Mouse (Mus musculus) small intestine, adult 2 months (tissue): ENCODE results near the gene Nek5. TPM values are rescaled to one million over a fixed set of nuclear protein-coding genes. Genes with fewer than 3 reads are reported as not detected.
A peak's percentile ranks its signal among the peaks of the same experiment; 100 is the strongest.

ENCODE experiments used
- H3K27ac ChIP-seq: fragments of 200-500 bp; 2 replicates; pipeline ENCODE4 v1.5.1; 2012; ENCODE audit warnings: low read depth, low read length, control low read depth, inconsistent platforms; ENCODE audit not compliant: insufficient read depth
- H3K27me3 ChIP-seq: fragments of 200-500 bp; 2 replicates; pipeline ENCODE4 v1.6.1; 2012; ENCODE audit warnings: mild to moderate bottlenecking, moderate library complexity, low read length, inconsistent platforms; ENCODE audit not compliant: control insufficient read depth, insufficient read depth
- H3K36me3 ChIP-seq: fragments of 200-500 bp; 2 replicates; pipeline ENCODE4 v1.6.1; 2012; ENCODE audit warnings: mild to moderate bottlenecking, low read length, control low read depth, inconsistent platforms; ENCODE audit not compliant: control insufficient read depth, insufficient read depth
- H3K4me1 ChIP-seq: fragments of 200-500 bp; 2 replicates; pipeline ENCODE4 v1.6.1; 2012; ENCODE audit warnings: low read length, inconsistent platforms, mixed read lengths; ENCODE audit not compliant: control insufficient read depth, insufficient read depth, insufficient read length
- H3K4me3 ChIP-seq: fragments of 200-500 bp; 2 replicates; pipeline ENCODE4 v1.5.1; 2012; ENCODE audit warnings: low read depth, mild to moderate bottlenecking, control low read depth, inconsistent platforms, low read length, moderate library complexity
- CTCF ChIP-seq: fragments of 200-500 bp; IDR thresholded peaks from 2 replicates; pipeline ENCODE4 v1.5.1; 2012; ENCODE audit warnings: low read depth, mild to moderate bottlenecking, control low read depth, inconsistent platforms, low read length, moderate library complexity, mixed read lengths; ENCODE audit not compliant: insufficient replicate concordance, insufficient read length; ENCODE audit errors: extremely low read depth
- POLR2A ChIP-seq: fragments of 200-500 bp; IDR thresholded peaks from 2 replicates; pipeline ENCODE4 v1.6.1; 2012; ENCODE audit warnings: low read depth, mild to moderate bottlenecking, control low read depth, inconsistent platforms, low read length, moderate library complexity
- WGBS: fragments of 180-500 bp; shearing (Covaris S2); methylation state at CpG from one replicate; pipeline ENCODE4 v1.1.7; 2018; 5-methylcytosine and 5-hydroxymethylcytosine counted together
- polyA plus RNA-seq: library from polyadenylated mRNA; depleted of rRNA; stranded (reverse); fragments of >200 nt; gene quantifications from 2 replicates; pipeline ENCODE4 v1.2.3, GENCODE M21; 2012

Gene Nek5
- polyA plus RNA-seq, 1 experiment, result not detected

- Histone ChIP-seq H3K27me3 (no peaks in the 10 kb centered on the region), H3K4me3 (no peak overlapping the region), H3K36me3 (no peaks in the 10 kb centered on the region), H3K27ac (peak overlapping the region; percentile 33), H3K4me1 (peaks cover 24% of the 10 kb centered on the region; the same call in 1 of the 2 replicates)
- TF ChIP-seq POLR2A (no peak), CTCF (no peak)
- whole genome bisulfite sequencing, result 31% methylated on average over 12 of the region's 12 CpGs
Measured at GRCm38 (mm10) chr8:22054674-22055491, 70.0 kb downstream of the Nek5 start.

- H3K27me3 ChIP-seq, result no peaks in the 10 kb centered on the region
- no peak overlapping the region for H3K27ac ChIP-seq
- TF ChIP-seq POLR2A (no peak), CTCF (peak; percentile 86; the same call in 1 of the 2 replicates)
- peaks cover 6% of the 10 kb centered on the region for H3K4me1 ChIP-seq
- H3K4me3 ChIP-seq, result no peak overlapping the region
- no peaks in the 10 kb centered on the region for H3K36me3 ChIP-seq
- 19% methylated on average over 2 of the region's 2 CpGs for WGBS
Measured at GRCm38 (mm10) chr8:22047699-22048464, 77.0 kb downstream of the Nek5 start.

- H3K4me1 ChIP-seq, result peaks cover 10% of the 10 kb centered on the region
- no peak for TF ChIP-seq CTCF
- TF ChIP-seq POLR2A, result no peak
- WGBS, result 75% methylated on average over 12 of the region's 12 CpGs
- no peak overlapping the region for H3K4me3 ChIP-seq
- H3K36me3 ChIP-seq, result no peaks in the 10 kb centered on the region
- no peaks in the 10 kb centered on the region for H3K27me3 ChIP-seq
- no peak overlapping the region for H3K27ac ChIP-seq
Measured at GRCm38 (mm10) chr8:22043706-22044105, 81.1 kb downstream of the Nek5 start.

GRCm38 (mm10) chr8:22042515-22042914 is 82.3 kb downstream of the Nek5 start:
- WGBS, result 62% methylated on average over 3 of the region's 3 CpGs
- no peak overlapping the region for H3K4me3 ChIP-seq
- peaks cover 10% of the 10 kb centered on the region for H3K4me1 ChIP-seq
- TF ChIP-seq CTCF, result no peak
- no peak for TF ChIP-seq POLR2A
- no peaks in the 10 kb centered on the region for H3K27me3 ChIP-seq
- no peaks in the 10 kb centered on the region for H3K36me3 ChIP-seq
- H3K27ac ChIP-seq, result no peak overlapping the region

- Histone ChIP-seq H3K27me3 (no peaks in the 10 kb centered on the region), H3K4me3 (no peak overlapping the region), H3K27ac (no peak overlapping the region), H3K36me3 (no peaks in the 10 kb centered on the region), H3K4me1 (peaks cover 10% of the 10 kb centered on the region)
- 75% methylated on average over 6 of the region's 6 CpGs for WGBS
- TF ChIP-seq POLR2A, result no peak
- TF ChIP-seq CTCF, result no peak
Measured at GRCm38 (mm10) chr8:22040153-22040509, 84.7 kb downstream of the Nek5 start.

- no peak for TF ChIP-seq POLR2A
- H3K27ac ChIP-seq, result no peak overlapping the region
- WGBS, result 7% methylated on average over 15 of the region's 15 CpGs
- H3K36me3 ChIP-seq, result no peaks in the 10 kb centered on the region
- H3K27me3 ChIP-seq, result no peaks in the 10 kb centered on the region
- peaks cover 10% of the 10 kb centered on the region for H3K4me1 ChIP-seq
- peak overlapping the region; percentile 30 for H3K4me3 ChIP-seq
Measured at GRCm38 (mm10) chr8:22039468-22040152, 85.2 kb downstream of the Nek5 start.

- no peak overlapping the region for H3K27ac ChIP-seq
- 25% methylated on average over 7 of the region's 7 CpGs for WGBS
Measured at GRCm38 (mm10) chr8:22037022-22037421, 87.8 kb downstream of the Nek5 start.

More at GRCm38 (mm10) chr8:22037022-22037421, 87.8 kb downstream of the Nek5 start:
- TF ChIP-seq POLR2A (no peak), CTCF (no peak)
- no peaks in the 10 kb centered on the region for H3K36me3 ChIP-seq
- peaks cover 5% of the 10 kb centered on the region for H3K4me1 ChIP-seq
- H3K27me3 ChIP-seq, result no peaks in the 10 kb centered on the region
- H3K4me3 ChIP-seq, result no peak overlapping the region
